Mouse (Mus musculus) C2C12 (cell line): ENCODE data around the gene Gal3st1.

ENCODE experiments used
- CEBPB ChIP-seq: IDR thresholded peaks from one replicate; pipeline ENCODE4 v1.6.1; 2011; ENCODE audit warnings: low read depth, mild to moderate bottlenecking, control low read depth, moderate library complexity
- CTCF ChIP-seq: IDR thresholded peaks from one replicate; pipeline ENCODE4 v1.5.1; 2011; ENCODE audit not compliant: control insufficient read depth, insufficient read depth, insufficient read length

DNA sequence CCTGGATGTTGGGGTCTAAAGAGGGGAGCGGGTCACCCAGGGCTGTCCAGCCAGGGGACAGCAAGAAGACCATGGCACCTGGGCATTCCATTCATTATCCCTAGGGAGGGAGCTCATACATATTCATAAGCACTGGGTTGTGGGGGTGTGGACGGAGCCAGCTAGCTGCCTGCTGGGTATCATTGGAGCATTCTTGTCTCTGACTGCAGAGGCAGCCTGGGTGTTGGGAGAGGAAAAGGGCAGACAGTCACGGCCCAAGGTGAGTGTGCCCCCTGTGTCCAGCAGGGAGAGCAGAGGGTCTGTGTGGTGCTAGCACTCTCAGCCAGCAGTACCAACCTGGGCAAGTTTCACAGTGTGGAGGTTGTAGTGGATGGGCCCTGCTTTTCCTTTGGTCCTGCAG, 6.3 kb downstream of the Gal3st1 start:
- TF ChIP-seq CTCF = no peak
- no peak for TF ChIP-seq CEBPB
